Mouse (Mus musculus): ENCODE data around the gene Krt32. TPM values are rescaled to one million over a fixed set of nuclear protein-coding genes. Genes with fewer than 3 reads are reported as not detected.

The Krt32 gene
- polyA plus RNA-seq, 1 experiment = not detected

- Histone ChIP-seq H3K4me3 (replicated peaks) (no peak within 1 kb of the TSS), H3K4me1 (ENCODE audit: control insufficient read depth) (no peaks in the 10 kb centered on the region), H3K36me3 (ENCODE audit: control insufficient read depth) (no peaks in the 10 kb centered on the region), H3K9me3 (ENCODE audit: control insufficient read depth, low read length) (no peaks in the 10 kb centered on the region), H3K27me3 (ENCODE audit: control insufficient read depth) (no peaks in the 10 kb centered on the region)
- no peak for TF ChIP-seq TAL1 (IDR thresholded peaks at IDR 0.05; ENCODE audit: low read length)
- TF ChIP-seq GATA1 (IDR thresholded peaks at IDR 0.05; ENCODE audit: low read length) = no peak
Measured at GRCm38 (mm10) chr11:100105576-100106122, 17.6 kb upstream of the Krt32 start, which contains the start of gene Krt36. Gene Krt36 (minus strand): TSS chr11:100105626.

GRCm38 (mm10) chr11:100102693-100103429 is 14.8 kb upstream of the Krt32 start:
- Histone ChIP-seq H3K9me3 (ENCODE audit: control insufficient read depth, low read length) (no peaks in the 10 kb centered on the region), H3K27me3 (ENCODE audit: control insufficient read depth) (no peaks in the 10 kb centered on the region), H3K4me1 (ENCODE audit: control insufficient read depth) (no peaks in the 10 kb centered on the region), H3K4me3 (replicated peaks) (no peak overlapping the region), H3K36me3 (ENCODE audit: control insufficient read depth) (no peaks in the 10 kb centered on the region)
- TF ChIP-seq TAL1 (IDR thresholded peaks at IDR 0.05; ENCODE audit: low read length) (no peak), GATA1 (IDR thresholded peaks at IDR 0.05; ENCODE audit: low read length) (no peak)

- Histone ChIP-seq H3K27me3 (ENCODE audit: control insufficient read depth) (no peaks in the 10 kb centered on the region), H3K4me3 (replicated peaks) (no peak overlapping the region), H3K9me3 (ENCODE audit: control insufficient read depth, low read length) (no peaks in the 10 kb centered on the region), H3K36me3 (ENCODE audit: control insufficient read depth) (no peaks in the 10 kb centered on the region), H3K4me1 (ENCODE audit: control insufficient read depth) (no peaks in the 10 kb centered on the region)
- TF ChIP-seq TAL1 (IDR thresholded peaks at IDR 0.05; ENCODE audit: low read length) = no peak
- TF ChIP-seq GATA1 (IDR thresholded peaks at IDR 0.05; ENCODE audit: low read length) = no peak
Measured at GRCm38 (mm10) chr11:100100391-100100790, 12.4 kb upstream of the Krt32 start.

GRCm38 (mm10) chr11:100097819-100098218 is 9.8 kb upstream of the Krt32 start:
- TF ChIP-seq TAL1 (IDR thresholded peaks at IDR 0.05; ENCODE audit: low read length) (no peak), GATA1 (IDR thresholded peaks at IDR 0.05; ENCODE audit: low read length) (no peak)
- Histone ChIP-seq H3K4me3 (replicated peaks) (no peak overlapping the region), H3K36me3 (ENCODE audit: control insufficient read depth) (no peaks in the 10 kb centered on the region), H3K9me3 (ENCODE audit: control insufficient read depth, low read length) (no peaks in the 10 kb centered on the region), H3K27me3 (ENCODE audit: control insufficient read depth) (no peaks in the 10 kb centered on the region), H3K4me1 (ENCODE audit: control insufficient read depth) (no peaks in the 10 kb centered on the region)

- H3K9me3 ChIP-seq (ENCODE audit: control insufficient read depth, low read length) = no peaks in the 10 kb centered on the region
- TF ChIP-seq TAL1 (IDR thresholded peaks at IDR 0.05; ENCODE audit: low read length) = no peak
- no peak within 1 kb of the TSS for H3K4me3 ChIP-seq (replicated peaks)
Measured at GRCm38 (mm10) chr11:100096141-100096540, 8.1 kb upstream of the Krt32 start, which contains the start of gene Krt35. Gene Krt35 (minus strand): TSS chr11:100096241.

GRCm38 (mm10) chr11:100088378-100089025 is 476 bp upstream of the Krt32 start:
- Histone ChIP-seq H3K27me3 (ENCODE audit: control insufficient read depth) (no peaks in the 10 kb centered on the region), H3K4me1 (ENCODE audit: control insufficient read depth) (no peaks in the 10 kb centered on the region), H3K9me3 (ENCODE audit: control insufficient read depth, low read length) (peaks cover 4% of the 10 kb centered on the region; the same call in 1 of the 2 replicates), H3K36me3 (ENCODE audit: control insufficient read depth) (no peaks in the 10 kb centered on the region), H3K4me3 (replicated peaks) (no peak overlapping the region)
- TF ChIP-seq TAL1 (IDR thresholded peaks at IDR 0.05; ENCODE audit: low read length) (no peak), GATA1 (IDR thresholded peaks at IDR 0.05; ENCODE audit: low read length) (no peak)

More at GRCm38 (mm10) chr11:100096141-100096540, 8.1 kb upstream of the Krt32 start, which contains the start of gene Krt35:
- no peaks in the 10 kb centered on the region for H3K36me3 ChIP-seq (ENCODE audit: control insufficient read depth)
- no peaks in the 10 kb centered on the region for H3K4me1 ChIP-seq (ENCODE audit: control insufficient read depth)
- no peaks in the 10 kb centered on the region for H3K27me3 ChIP-seq (ENCODE audit: control insufficient read depth)

- Histone ChIP-seq H3K36me3 (ENCODE audit: control insufficient read depth) (no peaks in the 10 kb centered on the region), H3K4me1 (ENCODE audit: control insufficient read depth) (no peaks in the 10 kb centered on the region), H3K9me3 (ENCODE audit: control insufficient read depth, low read length) (no peaks in the 10 kb centered on the region), H3K27me3 (ENCODE audit: control insufficient read depth) (no peaks in the 10 kb centered on the region), H3K4me3 (replicated peaks) (no peak overlapping the region)
- no peak for TF ChIP-seq TAL1 (IDR thresholded peaks at IDR 0.05; ENCODE audit: low read length)
Measured at GRCm38 (mm10) chr11:100073873-100074272, 14.2 kb downstream of the Krt32 start.

GRCm38 (mm10) chr11:100067293-100068036 is 20.6 kb downstream of the Krt32 start:
- Histone ChIP-seq H3K4me3 (replicated peaks) (no peak overlapping the region), H3K36me3 (ENCODE audit: control insufficient read depth) (no peaks in the 10 kb centered on the region), H3K27me3 (ENCODE audit: control insufficient read depth) (no peaks in the 10 kb centered on the region), H3K9me3 (ENCODE audit: control insufficient read depth, low read length) (no peaks in the 10 kb centered on the region), H3K4me1 (ENCODE audit: control insufficient read depth) (no peaks in the 10 kb centered on the region)
- TF ChIP-seq TAL1 (IDR thresholded peaks at IDR 0.05; ENCODE audit: low read length) (no peak), GATA1 (IDR thresholded peaks at IDR 0.05; ENCODE audit: low read length) (no peak)
